Mouse (Mus musculus): ENCODE results near the gene Acp2. TPM values are rescaled to one million over a fixed set of nuclear protein-coding genes. Genes with fewer than 3 reads are reported as not detected.

Gene Acp2
- polyA plus RNA-seq, 1 experiment from 2014 or later, result 21.9 TPM

DNA sequence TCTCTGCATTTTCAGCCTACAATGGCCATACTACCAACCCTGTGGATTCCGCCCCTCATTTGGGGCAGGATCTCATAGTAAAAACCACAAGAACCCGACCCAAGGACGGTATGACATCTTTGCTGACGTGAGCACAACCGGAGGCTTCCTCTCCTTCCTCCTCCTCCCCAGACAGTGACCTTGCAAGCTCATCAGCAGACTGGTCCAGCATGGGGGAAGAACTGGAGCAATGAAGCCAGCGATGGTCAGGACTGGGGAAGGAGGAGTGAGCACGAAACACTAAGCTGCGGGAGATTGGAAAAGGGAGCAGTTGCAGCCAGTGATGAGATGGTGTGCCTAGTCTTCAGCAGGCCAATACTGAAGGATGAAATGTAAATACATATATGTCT is 20.7 kb upstream of the Acp2 start:
- Histone ChIP-seq H3K27ac (replicated peaks in 1 of 2; ENCODE audit: control insufficient read depth in 1 of 2, insufficient read depth in 1 of 2, low read depth in 2 of 2, low read length in 2 of 2) (no peak overlapping the region), H3K36me3 (ENCODE audit: control insufficient read depth, insufficient read depth, low read length) (0 out of 2 replicates have a peak, but pooled peaks cover 4% of the 10 kb centered on the region), H3K4me1 (ENCODE audit: control insufficient read depth in 2 of 2, insufficient read depth in 2 of 2, low read length in 2 of 2) (peaks cover 3 to 14% of the 10 kb centered on the region in 2 experiments; a peak in 3 of 4 replicates), H3K27me3 (ENCODE audit: control insufficient read depth, insufficient read depth, low read length) (no peaks in the 10 kb centered on the region), H3K9ac (ENCODE audit: low read length) (peak overlapping the region; percentile 72), H3K4me2 (ENCODE audit: low read length) (peak overlapping the region; percentile 95), H3K4me3 (ENCODE audit: control insufficient read depth in 1 of 2, insufficient read depth in 1 of 2, low read depth in 1 of 2, low read length in 2 of 2) (peak overlapping the region; percentile 68 to 90), H3K9me3 (ENCODE audit: control insufficient read depth, low read length) (no peaks in the 10 kb centered on the region)
- WGBS, result 16% methylated on average over 8 of the region's 8 CpGs
- ATAC-seq (ENCODE audit: insufficient number of reproducible peaks, insufficient read depth, low FRiP score, low read depth), result no peak

DNA sequence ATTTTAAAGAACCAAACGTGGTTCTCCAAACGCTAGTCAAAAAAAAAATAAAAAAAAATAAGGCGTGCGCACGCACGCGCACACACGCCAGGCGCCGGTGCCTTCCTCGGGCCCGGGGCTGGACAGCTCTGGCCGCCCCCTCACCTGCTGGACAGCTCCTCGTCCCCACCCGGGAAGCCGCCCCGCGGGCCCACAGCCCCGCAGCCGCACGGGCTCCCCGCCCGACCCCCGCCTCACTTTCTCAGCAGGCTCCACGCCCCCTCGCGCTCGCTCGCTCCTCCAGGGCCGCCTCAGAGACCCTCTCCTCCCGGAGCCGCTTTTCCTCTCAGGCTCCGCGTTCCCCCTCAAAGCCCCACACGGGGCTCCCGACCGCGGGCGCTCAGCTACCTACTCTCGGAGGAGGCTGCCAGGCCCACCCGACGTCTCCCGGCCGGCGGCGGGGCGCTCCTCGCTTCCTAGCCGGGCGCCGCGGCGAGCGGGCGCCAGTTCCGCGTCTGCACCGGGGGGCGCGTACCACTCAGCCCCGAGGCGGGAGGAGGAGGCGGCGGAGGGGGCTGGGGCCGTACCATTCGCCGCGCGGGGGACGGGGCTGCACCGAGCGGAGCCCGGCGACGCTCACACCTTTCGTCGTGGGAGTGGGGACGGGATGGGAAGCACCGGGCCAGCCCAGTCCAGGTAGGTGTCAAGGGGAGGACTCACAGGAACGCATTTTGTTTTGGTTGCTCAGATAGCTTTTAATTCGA is 20.1 kb upstream of the Acp2 start:
- H3K4me3 ChIP-seq (ENCODE audit: control insufficient read depth in 1 of 2, insufficient read depth in 1 of 2, low read depth in 1 of 2, low read length in 2 of 2), result peak overlapping the region; percentile 68 to 90
- H3K27ac ChIP-seq (replicated peaks in 1 of 2; ENCODE audit: control insufficient read depth in 1 of 2, insufficient read depth in 1 of 2, low read depth in 2 of 2, low read length in 2 of 2), result peak overlapping the region in 1 of 2 experiments; percentile 62; a peak in 2 of 4 replicates
- H3K4me2 ChIP-seq (ENCODE audit: low read length), result peak overlapping the region; percentile 95
- 0 out of 2 replicates have a peak, but pooled peaks cover 4% of the 10 kb centered on the region for H3K36me3 ChIP-seq (ENCODE audit: control insufficient read depth, insufficient read depth, low read length)
- peaks cover 3 to 14% of the 10 kb centered on the region in 2 experiments; a peak in 3 of 4 replicates for H3K4me1 ChIP-seq (ENCODE audit: control insufficient read depth in 2 of 2, insufficient read depth in 2 of 2, low read length in 2 of 2)
- under 1% methylated on average over 72 of the region's 81 CpGs for WGBS
- no peaks in the 10 kb centered on the region for H3K27me3 ChIP-seq (ENCODE audit: control insufficient read depth, insufficient read depth, low read length)
- no peaks in the 10 kb centered on the region for H3K9me3 ChIP-seq (ENCODE audit: control insufficient read depth, low read length)
- H3K9ac ChIP-seq (ENCODE audit: low read length), result peak overlapping the region; percentile 72
- ATAC-seq (ENCODE audit: insufficient number of reproducible peaks, insufficient read depth, low FRiP score, low read depth), result peak; percentile 85

DNA sequence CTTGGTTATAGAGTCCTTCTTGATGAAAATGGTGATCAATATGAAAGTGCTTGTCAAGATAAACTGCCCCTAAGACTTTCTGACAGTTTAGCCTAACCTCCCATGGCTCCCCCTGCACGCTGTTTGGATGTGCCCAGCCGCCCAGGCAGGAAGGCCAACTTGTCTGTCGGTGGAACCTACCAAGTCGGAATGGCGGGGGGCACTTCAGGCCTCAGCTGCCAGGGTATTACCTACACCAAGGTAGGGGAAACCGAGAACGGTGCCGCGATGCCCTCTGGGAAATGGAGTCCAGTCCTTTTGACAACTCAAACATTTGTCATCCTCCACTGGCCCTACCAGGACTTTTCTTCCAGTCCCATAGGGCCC is 19.6 kb upstream of the Acp2 start:
- Histone ChIP-seq H3K27ac (replicated peaks in 1 of 2; ENCODE audit: control insufficient read depth in 1 of 2, insufficient read depth in 1 of 2, low read depth in 2 of 2, low read length in 2 of 2) (peak overlapping the region in 1 of 2 experiments; percentile 62; a peak in 2 of 4 replicates), H3K36me3 (ENCODE audit: control insufficient read depth, insufficient read depth, low read length) (no peaks in the 10 kb centered on the region), H3K4me3 (ENCODE audit: control insufficient read depth in 1 of 2, insufficient read depth in 1 of 2, low read depth in 1 of 2, low read length in 2 of 2) (peak overlapping the region; percentile 68 to 90), H3K9me3 (ENCODE audit: control insufficient read depth, low read length) (no peaks in the 10 kb centered on the region), H3K4me1 (ENCODE audit: control insufficient read depth in 2 of 2, insufficient read depth in 2 of 2, low read length in 2 of 2) (peaks cover 3 to 14% of the 10 kb centered on the region in 2 experiments; a peak in 3 of 4 replicates), H3K27me3 (ENCODE audit: control insufficient read depth, insufficient read depth, low read length) (no peaks in the 10 kb centered on the region), H3K9ac (ENCODE audit: low read length) (peak overlapping the region; percentile 72), H3K4me2 (ENCODE audit: low read length) (peak overlapping the region; percentile 95)
- peak; percentile 92 for ATAC-seq (ENCODE audit: insufficient number of reproducible peaks, insufficient read depth, low FRiP score, low read depth)
- under 1% methylated on average over 9 of the region's 9 CpGs for WGBS

DNA sequence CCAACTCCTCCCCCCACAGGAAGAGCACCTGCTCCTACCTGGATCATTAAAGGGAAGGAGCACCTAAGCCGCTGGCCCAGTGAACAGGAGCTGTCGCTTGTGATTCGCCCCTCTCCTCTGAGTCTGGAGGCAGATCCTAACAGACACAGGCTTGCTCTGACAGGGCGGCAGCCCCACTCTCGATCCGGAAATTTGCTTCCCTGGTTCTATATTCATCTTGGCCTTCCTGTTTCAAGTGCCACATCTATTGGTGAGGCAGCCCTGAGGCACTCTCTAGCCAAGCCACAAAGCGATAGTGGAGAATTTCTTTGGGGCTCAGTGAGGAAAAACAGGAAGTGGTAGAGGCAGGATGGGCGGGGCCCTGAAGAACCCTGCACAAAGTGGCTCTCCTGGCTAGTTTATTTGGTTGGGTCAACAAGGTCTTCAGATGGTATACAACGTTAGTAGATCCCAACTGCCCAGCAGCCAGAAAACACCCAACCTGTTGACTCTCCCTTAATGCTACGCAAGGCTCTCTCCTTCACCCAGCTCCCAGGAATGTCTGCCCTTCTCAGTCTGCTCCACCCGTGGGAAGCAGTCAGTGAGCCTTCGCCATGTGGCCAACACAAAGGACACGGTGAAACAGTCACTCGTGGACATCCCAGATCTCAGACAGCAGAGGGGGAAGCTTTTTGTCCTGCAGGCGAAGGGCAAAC is 18.8 kb upstream of the Acp2 start, which contains the start of gene Madd:
Gene Madd (minus strand): TSS at position 127 of the 695 bp plus-strand sequence.
- Histone ChIP-seq H3K4me1 (ENCODE audit: control insufficient read depth in 2 of 2, insufficient read depth in 2 of 2, low read length in 2 of 2) (peaks cover 3 to 14% of the 10 kb centered on the region in 2 experiments; a peak in 3 of 4 replicates), H3K4me2 (ENCODE audit: low read length) (peak within 1 kb of the TSS; percentile 95), H3K27ac (replicated peaks in 1 of 2; ENCODE audit: control insufficient read depth in 1 of 2, insufficient read depth in 1 of 2, low read depth in 2 of 2, low read length in 2 of 2) (peak within 1 kb of the TSS in 1 of 2 experiments; percentile 62; a peak in 2 of 4 replicates), H3K9me3 (ENCODE audit: control insufficient read depth, low read length) (no peaks in the 10 kb centered on the region), H3K27me3 (ENCODE audit: control insufficient read depth, insufficient read depth, low read length) (no peaks in the 10 kb centered on the region), H3K4me3 (ENCODE audit: control insufficient read depth in 1 of 2, insufficient read depth in 1 of 2, low read depth in 1 of 2, low read length in 2 of 2) (peak within 1 kb of the TSS; percentile 68 to 90), H3K36me3 (ENCODE audit: control insufficient read depth, insufficient read depth, low read length) (no peaks in the 10 kb centered on the region), H3K9ac (ENCODE audit: low read length) (peak within 1 kb of the TSS; percentile 72)
- no peak for ATAC-seq (ENCODE audit: insufficient number of reproducible peaks, insufficient read depth, low FRiP score, low read depth)
- 62% methylated on average over 15 of the region's 15 CpGs for WGBS

DNA sequence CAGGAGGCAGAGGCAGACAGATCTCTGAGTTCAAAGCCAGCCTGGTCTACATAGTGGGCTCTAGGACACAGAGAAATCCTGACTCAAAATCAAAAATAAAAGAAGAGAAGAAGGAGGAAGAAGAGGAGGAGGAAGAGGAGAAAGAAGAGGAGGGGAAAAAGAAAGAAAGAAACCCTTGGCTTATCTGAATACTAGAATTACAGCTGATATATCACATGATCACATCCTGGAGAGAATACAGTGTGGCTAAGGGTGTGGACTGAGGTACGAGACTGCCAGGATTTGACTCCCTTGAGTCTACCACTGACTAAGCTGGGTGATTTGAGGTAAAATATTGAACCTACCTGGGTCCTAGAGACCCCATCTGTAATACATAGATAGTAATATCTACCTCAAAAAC is 16.5 kb upstream of the Acp2 start:
- no peak for ATAC-seq (ENCODE audit: insufficient number of reproducible peaks, insufficient read depth, low FRiP score, low read depth)
- no peaks in the 10 kb centered on the region for H3K36me3 ChIP-seq (ENCODE audit: control insufficient read depth, insufficient read depth, low read length)
- H3K4me1 ChIP-seq (ENCODE audit: control insufficient read depth in 2 of 2, insufficient read depth in 2 of 2, low read length in 2 of 2), result peaks cover 3 to 9% of the 10 kb centered on the region in 2 experiments; a peak in 3 of 4 replicates
- no peaks in the 10 kb centered on the region for H3K27me3 ChIP-seq (ENCODE audit: control insufficient read depth, insufficient read depth, low read length)
- no peak overlapping the region for H3K27ac ChIP-seq (replicated peaks in 1 of 2; ENCODE audit: control insufficient read depth in 1 of 2, insufficient read depth in 1 of 2, low read depth in 2 of 2, low read length in 2 of 2)
- no peak overlapping the region for H3K4me2 ChIP-seq (ENCODE audit: low read length)
- no peak overlapping the region for H3K4me3 ChIP-seq (ENCODE audit: control insufficient read depth in 1 of 2, insufficient read depth in 1 of 2, low read depth in 1 of 2, low read length in 2 of 2)
- no peak overlapping the region for H3K9ac ChIP-seq (ENCODE audit: low read length)
- WGBS, result 55% methylated on average over 1 of the region's 1 CpGs
- no peaks in the 10 kb centered on the region for H3K9me3 ChIP-seq (ENCODE audit: control insufficient read depth, low read length)

DNA sequence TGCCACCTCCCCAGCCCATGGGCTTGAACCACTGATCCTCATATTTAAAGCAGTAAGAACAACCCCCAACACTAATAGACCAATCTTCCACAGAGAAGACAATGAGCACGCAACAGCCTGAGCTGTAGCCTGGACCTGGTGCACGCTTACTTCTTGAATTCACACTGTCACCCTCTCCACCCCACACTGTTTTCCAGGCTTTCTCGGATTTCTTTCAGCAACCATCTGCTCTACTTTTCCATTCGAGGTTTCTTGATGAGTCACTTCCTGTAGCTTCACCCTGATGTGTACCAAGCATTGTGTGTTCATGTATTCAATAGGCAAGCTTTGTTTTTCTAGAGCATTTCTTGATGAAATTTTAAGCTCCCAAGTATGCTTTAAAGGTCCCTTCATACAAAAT is 15.3 kb upstream of the Acp2 start:
- WGBS, result 54% methylated on average over 4 of the region's 4 CpGs
- ATAC-seq (ENCODE audit: insufficient number of reproducible peaks, insufficient read depth, low FRiP score, low read depth), result no peak
- Histone ChIP-seq H3K9ac (ENCODE audit: low read length) (no peak overlapping the region), H3K36me3 (ENCODE audit: control insufficient read depth, insufficient read depth, low read length) (no peaks in the 10 kb centered on the region), H3K4me2 (ENCODE audit: low read length) (no peak overlapping the region), H3K9me3 (ENCODE audit: control insufficient read depth, low read length) (no peaks in the 10 kb centered on the region), H3K27me3 (ENCODE audit: control insufficient read depth, insufficient read depth, low read length) (no peaks in the 10 kb centered on the region), H3K4me1 (ENCODE audit: control insufficient read depth in 2 of 2, insufficient read depth in 2 of 2, low read length in 2 of 2) (peaks cover 0 to 3% of the 10 kb centered on the region in 2 experiments; a peak in 1 of 4 replicates), H3K4me3 (ENCODE audit: control insufficient read depth in 1 of 2, insufficient read depth in 1 of 2, low read depth in 1 of 2, low read length in 2 of 2) (no peak overlapping the region), H3K27ac (replicated peaks in 1 of 2; ENCODE audit: control insufficient read depth in 1 of 2, insufficient read depth in 1 of 2, low read depth in 2 of 2, low read length in 2 of 2) (no peak overlapping the region)

DNA sequence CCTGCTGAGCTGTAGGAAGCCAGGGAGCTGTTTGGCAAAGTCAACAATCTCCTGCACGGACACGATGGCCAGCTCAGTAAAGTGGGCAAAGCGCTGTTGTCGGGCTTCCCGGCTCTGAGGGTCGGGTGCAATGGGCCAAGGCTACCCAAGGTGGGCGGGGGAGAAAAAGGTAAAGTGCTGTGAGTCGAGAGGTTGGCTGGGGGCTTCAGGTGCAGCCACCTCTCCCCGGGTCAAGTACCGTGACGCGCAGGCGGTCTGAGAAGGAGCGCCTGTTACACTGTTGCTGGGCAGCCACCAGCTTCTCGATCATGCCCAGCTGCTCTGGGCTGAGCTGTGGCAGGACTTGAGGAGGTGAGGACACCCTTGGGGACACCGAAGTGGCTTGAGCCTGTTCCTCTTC is 12.2 kb upstream of the Acp2 start:
- H3K27ac ChIP-seq (replicated peaks in 1 of 2; ENCODE audit: control insufficient read depth in 1 of 2, insufficient read depth in 1 of 2, low read depth in 2 of 2, low read length in 2 of 2), result no peak overlapping the region
- H3K27me3 ChIP-seq (ENCODE audit: control insufficient read depth, insufficient read depth, low read length), result no peaks in the 10 kb centered on the region
- H3K9me3 ChIP-seq (ENCODE audit: control insufficient read depth, low read length), result no peaks in the 10 kb centered on the region
- H3K4me3 ChIP-seq (ENCODE audit: control insufficient read depth in 1 of 2, insufficient read depth in 1 of 2, low read depth in 1 of 2, low read length in 2 of 2), result no peak overlapping the region
- no peaks in the 10 kb centered on the region for H3K36me3 ChIP-seq (ENCODE audit: control insufficient read depth, insufficient read depth, low read length)
- no peak overlapping the region for H3K9ac ChIP-seq (ENCODE audit: low read length)
- ATAC-seq (ENCODE audit: insufficient number of reproducible peaks, insufficient read depth, low FRiP score, low read depth), result no peak
- H3K4me2 ChIP-seq (ENCODE audit: low read length), result no peak overlapping the region
- WGBS, result 83% methylated on average over 16 of the region's 16 CpGs
- H3K4me1 ChIP-seq (ENCODE audit: control insufficient read depth in 2 of 2, insufficient read depth in 2 of 2, low read length in 2 of 2), result peaks cover 4 to 6% of the 10 kb centered on the region in 2 experiments; a peak in 3 of 4 replicates

Data from heart, embryonic 14.5 days (tissue).